Mouse (Mus musculus): ENCODE measurements around the gene Tmem171. TPM values are rescaled to one million over a fixed set of nuclear protein-coding genes. Genes with fewer than 3 reads are reported as not detected.

Gene Tmem171
- 1 to 10 TPM in 1 of 2 experiments, under 1 TPM in 1; 0.55 to 1.6 TPM for polyA plus RNA-seq (2017; shearing (Covaris generic))

DNA sequence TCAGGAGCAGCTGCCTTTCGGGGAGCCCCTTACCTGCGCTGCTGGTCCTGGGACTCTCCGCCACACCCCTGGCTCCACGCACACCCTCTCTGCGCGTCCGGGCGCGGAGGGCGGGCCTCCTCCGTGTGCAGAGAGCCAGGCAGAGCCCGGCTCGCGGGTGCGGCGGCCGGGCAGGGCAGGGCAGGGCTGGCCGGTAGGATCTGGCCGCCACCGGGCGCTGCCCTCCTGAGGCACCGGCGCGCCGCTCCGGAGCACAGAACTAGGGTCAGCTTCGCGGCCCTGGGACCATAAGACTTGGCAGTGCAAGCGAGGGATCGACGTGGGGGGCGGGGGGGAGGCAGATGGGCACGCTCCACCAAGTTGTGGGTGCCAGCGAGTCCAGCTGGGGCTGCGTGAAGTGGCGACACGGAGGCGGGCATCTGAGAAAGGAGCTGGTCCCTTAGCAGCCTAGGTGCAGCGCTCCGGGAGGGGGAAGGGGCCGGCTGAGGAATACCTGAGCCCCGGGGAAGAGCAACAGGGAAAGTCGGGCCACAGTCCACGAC is at the start of gene Tmem171:
Gene Tmem171 (minus strand): TSS at position 62 of the 542 bp plus-strand sequence.

DNA sequence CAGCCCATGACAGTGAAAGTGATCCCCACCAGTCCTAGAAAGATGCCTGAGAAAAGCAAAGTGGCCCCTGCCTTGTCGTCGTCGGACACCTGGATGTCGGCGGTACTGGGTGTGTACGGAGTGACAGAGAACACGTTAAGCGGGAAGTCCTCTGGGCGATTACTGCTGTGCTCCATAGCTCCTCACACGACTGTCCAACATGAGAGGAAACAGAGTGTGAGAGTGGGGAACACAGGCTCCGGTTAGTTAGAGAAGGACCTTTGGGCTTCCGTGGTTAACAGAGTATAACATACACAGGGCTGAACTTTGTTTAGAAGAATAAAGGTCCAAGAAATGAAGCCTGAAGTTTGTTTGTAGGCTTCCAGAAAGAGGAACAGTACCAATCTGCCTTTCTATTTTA is 57.5 kb downstream of the Tmem171 start, which contains the start of gene Tmem174:
Gene Tmem174 (minus strand): TSS at position 266 of the 400 bp plus-strand sequence.

Other genes with a start within 250 kb of the Tmem171 start
- gene Gm10320, start 202.8 kb downstream of the Tmem171 start, polyA plus RNA-seq (2017; shearing (Covaris generic)) = under 1 TPM; 0.37 to 0.50 TPM
- not detected for gene Tmem174, start 57.4 kb downstream of the Tmem171 start, polyA plus RNA-seq (2017; shearing (Covaris generic))
- 10 to 100 TPM; 35.8 to 66.2 TPM for gene Fcho2, start 120.6 kb upstream of the Tmem171 start, polyA plus RNA-seq (2017; shearing (Covaris generic))
- gene Tnpo1, start 231.6 kb upstream of the Tmem171 start, polyA plus RNA-seq (2017; shearing (Covaris generic)) = 10 to 100 TPM; 51.8 to 53.5 TPM